25 mouse cellular contexts compared by ENCODE assay signal in the genomic region with DNA sequence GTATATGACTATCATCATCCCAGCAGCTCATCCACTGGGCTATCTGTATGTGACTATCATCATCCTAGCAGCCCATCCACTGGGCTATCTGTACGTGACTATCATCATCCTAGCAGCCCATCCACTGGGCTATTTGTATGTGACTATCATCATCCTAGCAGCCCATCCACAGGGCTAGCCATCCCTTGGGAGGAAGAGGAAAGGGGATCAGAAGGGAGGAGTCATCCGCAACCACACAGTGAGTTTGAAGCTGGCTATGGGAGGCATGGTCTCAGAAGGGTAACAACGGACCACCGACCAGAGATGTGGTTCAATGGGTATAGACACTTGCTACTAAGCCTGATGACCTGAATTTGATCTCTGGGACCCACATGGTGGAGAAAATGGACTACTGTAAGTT. TPM values are rescaled to one million over a fixed set of nuclear protein-coding genes. Genes with fewer than 3 reads are reported as not detected.
A peak's percentile ranks its signal among the peaks of the same experiment; 100 is the strongest.
DNase-seq lines count a peak whose midpoint lies in the region; ATAC-seq and TF ChIP-seq lines count a peak whose summit lies in the region.
"Had no signal": no experiment of that assay in that cellular context is flagged by ENCODE, and none has a peak within 500 bp of the region (broad histone marks: within the 10 kb centered on the region; RNA-seq: fewer than 3 reads in every experiment).

No protein-coding gene starts in this region.

- DNase-seq in heart, adult 11 months = peak; percentile 94
- no peak for DNase-seq in heart, postnatal 25 days (ENCODE audit: low spot score)
- no peak for DNase-seq in liver
- no peak for DNase-seq in left cerebral cortex, postnatal 4 days
- DNase-seq in urinary bladder, adult 18-20 months (ENCODE audit: low spot score in 2 of 2) = no peak
- DNase-seq: cerebellum, adult 18-20 months; cerebellum, adult 9-11 months; cerebellum, postnatal 25 days; forebrain, postnatal 0 days; gastrocnemius, postnatal 10 days had no signal

- no peak for TF ChIP-seq CTCF in bone marrow, adult 2 months (IDR thresholded peaks at IDR 0.05; ENCODE audit: control insufficient read depth, insufficient read depth, low read length)

- no peak for TF ChIP-seq POLR2A in bone marrow, adult 2 months (IDR thresholded peaks at IDR 0.05; ENCODE audit: borderline replicate concordance, control insufficient read depth, low read depth, low read length)

- intact Hi-C loops in heart, postnatal 25 days (cut with DNase I) = loop anchor here (5.0 kb wide), 1 partner anchor 43 kb away; no protein-coding TSS in a partner anchor
- intact Hi-C loops in left cerebral cortex, postnatal 4 days (cut with DNase I) = no loop called here

- peak; percentile 4; the same call in 1 of the 2 replicates for ATAC-seq in liver, embryonic 15.5 days (ENCODE audit: insufficient read depth)
- ATAC-seq: forebrain, embryonic 14.5 days; forebrain, postnatal 0 days; hindbrain, postnatal 0 days had no signal

- H3K27ac ChIP-seq in liver, embryonic 15.5 days (replicated peaks) = no peak overlapping the region
- H3K27ac ChIP-seq in bone marrow, adult 2 months (ENCODE audit: control insufficient read depth, insufficient read depth, low read depth, low read length, poor library complexity) = peak overlapping the region; percentile 30
- peak overlapping the region; percentile 81 for H3K27ac ChIP-seq in brown adipose tissue, adult 24 weeks (replicated peaks; ENCODE audit: low read depth, low read length)
- H3K27ac ChIP-seq: embryonic facial prominence, embryonic 12.5 days; hindbrain, embryonic 14.5 days; hindbrain, postnatal 0 days had no signal

- H3K9ac ChIP-seq in liver, embryonic 15.5 days = no peak overlapping the region
- H3K9ac ChIP-seq: embryonic facial prominence, embryonic 12.5 days; embryonic facial prominence, embryonic 15.5 days; forebrain, postnatal 0 days; hindbrain, embryonic 14.5 days had no signal

- no peaks in the 10 kb centered on the region for H3K27me3 ChIP-seq in liver, embryonic 15.5 days
- H3K27me3 ChIP-seq: CH12.LX; embryonic facial prominence, embryonic 12.5 days; embryonic facial prominence, embryonic 15.5 days; heart, embryonic 13.5 days; Patski had no signal

- H3K36me3 ChIP-seq in liver, embryonic 15.5 days (replicated peaks) = no peaks in the 10 kb centered on the region
- H3K36me3 ChIP-seq: embryonic facial prominence, embryonic 12.5 days; embryonic facial prominence, embryonic 15.5 days; G1E; heart, embryonic 10.5 days; heart, embryonic 13.5 days had no signal

- H3K4me1 ChIP-seq in liver, embryonic 15.5 days (replicated peaks) = peaks cover 13% of the 10 kb centered on the region
- peaks cover 17% of the 10 kb centered on the region for H3K4me1 ChIP-seq in bone marrow, adult 2 months (ENCODE audit: control insufficient read depth, insufficient read depth, low read length)
- H3K4me1 ChIP-seq in brown adipose tissue, adult 24 weeks (ENCODE audit: control insufficient read depth, insufficient read depth, insufficient read length, low read length) = peaks cover 20% of the 10 kb centered on the region

- WGBS in liver, embryonic 15.5 days (ENCODE audit: insufficient replicate concordance) = 68% methylated on average over 4 of the region's 4 CpGs
- 86% methylated on average over 4 of the region's 4 CpGs for WGBS in bone marrow, adult 2 months

- no peak overlapping the region for H3K4me3 ChIP-seq in liver, embryonic 15.5 days (replicated peaks)
- no peak overlapping the region for H3K4me3 ChIP-seq in bone marrow, adult 2 months (replicated peaks; ENCODE audit: control insufficient read depth, low read depth, low read length)
- H3K4me3 ChIP-seq in brown adipose tissue, adult 24 weeks (ENCODE audit: insufficient read depth, low read depth, low read length) = no peak overlapping the region
- H3K4me3 ChIP-seq: embryonic facial prominence, embryonic 12.5 days; embryonic facial prominence, embryonic 15.5 days; heart, embryonic 10.5 days had no signal

- no peaks in the 10 kb centered on the region for H3K9me3 ChIP-seq in liver, embryonic 15.5 days (replicated peaks)
- H3K9me3 ChIP-seq: embryonic facial prominence, embryonic 12.5 days; embryonic facial prominence, embryonic 15.5 days; G1E; heart, embryonic 10.5 days; heart, embryonic 13.5 days had no signal

- no peak overlapping the region for H3K4me2 ChIP-seq in liver, embryonic 15.5 days
- H3K4me2 ChIP-seq: embryonic facial prominence, embryonic 12.5 days; embryonic facial prominence, embryonic 15.5 days; hindbrain, embryonic 14.5 days had no signal

RNA-seq across cellular contexts. Expression of a gene that starts 14.7 kb away (rescaled TPM):
- total RNA-seq in heart, postnatal 25 days (2021) = under 1 TPM; 0.06 to 0.10 TPM
- polyA plus RNA-seq in liver, embryonic 15.5 days (2015; fragmentation: Nextera tagmentation; extraction: Ambion mirVana) = 0.10 and 0.21 TPM in 2 replicates
- 0.56 and 1.6 TPM in 2 replicates for polyA plus RNA-seq in bone marrow, adult 2 months (2011; ENCODE audit: insufficient read depth, insufficient read length, low replicate concordance, missing spikeins)
- polyA plus RNA-seq in brown adipose tissue, adult 24 weeks (2012; ENCODE audit: insufficient read depth, insufficient read length, missing spikeins) = not detected in 2 replicates
- total RNA-seq in left cerebral cortex, postnatal 4 days (2021) = under 1 TPM; 0.24 to 0.52 TPM
- total RNA-seq: common myeloid progenitor, adult 5-6 weeks; granulocyte monocyte progenitor cell, adult 5-6 weeks; hindbrain, postnatal 0 days had no signal
- polyA plus RNA-seq: G1E had no signal
